Mouse (Mus musculus) midbrain, embryonic 10.5 days (tissue): ENCODE measurements at regions not wholly inside any gene's neighbourhood (a gene's known extent, or its start where the extent isn't known, plus 50 kb on each side); places are given as distances from the start of the nearest gene placed in this dataset.
"Not testable (repeated sequence)": the region's sequence is repeated elsewhere in the genome, so short reads cannot be mapped to it uniquely, and the experiment has no call there.

ENCODE experiments used
- DNase-seq: peaks from one replicate; pipeline ENCODE4 v3.0.0-alpha.2; 2017; ENCODE audit warnings: low spot score
- H3K27ac ChIP-seq: fragments of 300-500 bp; sonication (generic); replicated peaks from 2 replicates; pipeline ENCODE4 v1.5.1; 2016; ENCODE audit warnings: mild to moderate bottlenecking
- H3K27me3 ChIP-seq: fragments of 300-500 bp; sonication (generic); 2 replicates; pipeline ENCODE4 v1.6.1; 2016; ENCODE audit warnings: low read depth, mild to moderate bottlenecking; ENCODE audit not compliant: poor library complexity, severe bottlenecking
- H3K36me3 ChIP-seq: fragments of 300-500 bp; sonication (generic); 2 replicates; pipeline ENCODE4 v1.6.1; 2016; ENCODE audit warnings: mild to moderate bottlenecking, moderate library complexity
- H3K4me1 ChIP-seq: fragments of 300-500 bp; sonication (generic); 2 replicates; pipeline ENCODE4 v1.6.1; 2016
- H3K4me3 ChIP-seq: fragments of 300-500 bp; sonication (generic); 2 replicates; pipeline ENCODE4 v1.5.1; 2016; ENCODE audit warnings: mild to moderate bottlenecking, moderate library complexity
- H3K9me3 ChIP-seq: fragments of 300-500 bp; sonication (generic); replicated peaks from 2 replicates; pipeline ENCODE4 v1.6.1; 2016; ENCODE audit warnings: mild to moderate bottlenecking
- WGBS: fragments of 180-500 bp; shearing (Covaris S2); methylation state at CpG from one replicate; pipeline ENCODE4 v1.1.7; 2016; 5-methylcytosine and 5-hydroxymethylcytosine counted together

GRCm38 (mm10) chr12:15455744-15456143, 361.0 kb downstream of the Trib2 start:
- no peak overlapping the region for H3K27ac ChIP-seq
- WGBS, result 96% methylated on average over 2 of the region's 2 CpGs
- H3K36me3 ChIP-seq, result no peaks in the 10 kb centered on the region
- H3K4me3 ChIP-seq, result no peak overlapping the region
- no peaks in the 10 kb centered on the region for H3K4me1 ChIP-seq
- no peaks in the 10 kb centered on the region for H3K27me3 ChIP-seq
- no peak for DNase-seq
- no peaks in the 10 kb centered on the region for H3K9me3 ChIP-seq

DNA sequence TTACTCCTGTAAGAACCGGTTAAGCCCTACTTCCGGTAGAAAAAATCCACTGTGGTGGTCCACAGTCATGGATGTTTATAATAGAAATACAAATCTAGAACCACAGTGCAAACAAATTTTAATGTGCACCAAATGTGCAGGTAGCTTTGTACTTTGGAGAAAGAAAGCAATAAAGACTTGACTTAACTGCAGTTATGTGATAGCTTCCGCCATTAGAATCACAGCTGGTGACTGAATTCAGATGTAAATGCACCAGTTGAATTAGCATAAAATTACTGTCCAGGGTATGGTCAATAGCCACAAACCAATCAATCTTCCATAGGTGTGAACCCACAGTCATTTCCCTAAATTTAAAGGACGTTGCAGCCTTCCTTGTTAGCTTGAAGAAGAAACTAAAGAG, 367.2 kb downstream of the Trib2 start:
- Histone ChIP-seq H3K9me3 (no peaks in the 10 kb centered on the region), H3K36me3 (no peaks in the 10 kb centered on the region), H3K27me3 (no peaks in the 10 kb centered on the region), H3K4me1 (no peaks in the 10 kb centered on the region), H3K27ac (no peak overlapping the region), H3K4me3 (no peak overlapping the region)
- 88% methylated on average over 4 of the region's 4 CpGs for WGBS
- DNase-seq, result no peak

- H3K4me1 ChIP-seq, result no peaks in the 10 kb centered on the region
- 32% methylated on average over 4 of the region's 4 CpGs for WGBS
- no peak overlapping the region for H3K4me3 ChIP-seq
- H3K27me3 ChIP-seq, result no peaks in the 10 kb centered on the region
- H3K9me3 ChIP-seq, result no peaks in the 10 kb centered on the region
- no peak for DNase-seq
- H3K36me3 ChIP-seq, result no peaks in the 10 kb centered on the region
- H3K27ac ChIP-seq, result no peak overlapping the region
These were observed 400.4 kb downstream of the Trib2 start for GRCm38 (mm10) chr12:15416180-15416766.

DNA sequence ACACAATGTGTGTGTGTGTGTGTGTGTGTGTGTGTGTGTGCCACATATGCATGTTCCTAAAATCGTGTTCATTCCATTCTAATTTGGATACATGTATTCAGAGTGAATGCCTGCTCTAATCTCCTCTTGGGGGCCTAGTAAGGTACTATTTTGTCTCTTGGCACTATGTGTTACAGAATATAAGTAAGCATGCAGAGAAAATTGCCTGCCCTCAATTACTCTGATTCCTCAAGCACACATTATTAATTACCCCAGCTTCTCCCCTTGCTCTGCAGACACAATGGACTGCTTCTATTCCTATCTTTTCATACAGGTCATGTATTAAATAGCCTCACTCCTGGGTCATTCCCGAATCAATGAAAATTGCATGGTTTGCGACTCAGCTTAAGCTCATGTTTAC, 406.3 kb downstream of the Trib2 start:
- no peak overlapping the region for H3K4me3 ChIP-seq
- H3K27me3 ChIP-seq, result no peaks in the 10 kb centered on the region
- H3K9me3 ChIP-seq, result no peaks in the 10 kb centered on the region
- no peaks in the 10 kb centered on the region for H3K36me3 ChIP-seq
- H3K4me1 ChIP-seq, result 0 out of 2 replicates have a peak, but pooled peaks cover 3% of the 10 kb centered on the region
- no peak overlapping the region for H3K27ac ChIP-seq
- no peak for DNase-seq
- WGBS, result 72% methylated on average over 3 of the region's 3 CpGs

DNA sequence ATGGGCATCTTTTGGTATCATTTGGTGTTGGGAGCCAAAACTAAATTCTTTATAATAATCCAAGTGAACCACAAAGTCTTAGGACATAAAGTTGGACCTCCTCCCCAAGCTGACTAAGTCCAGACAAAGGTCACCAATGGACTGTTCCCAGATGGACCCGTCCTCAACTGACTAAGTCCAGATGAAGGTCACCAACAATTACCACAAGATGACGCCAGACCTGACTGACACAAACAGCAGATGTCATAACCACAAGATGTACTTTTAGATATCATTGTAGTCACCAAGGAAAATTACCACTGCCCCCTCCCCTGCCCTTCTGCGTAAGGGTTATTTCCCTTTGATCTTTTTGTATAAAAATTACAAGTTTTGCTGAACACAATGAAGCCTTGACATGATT, 409.1 kb downstream of the Trib2 start:
- H3K27ac ChIP-seq, H3K4me1 ChIP-seq, H3K36me3 ChIP-seq, H3K4me3 ChIP-seq, DNase-seq, H3K9me3 ChIP-seq, H3K27me3 ChIP-seq: not testable (repeated sequence)
- 84% methylated on average over 3 of the region's 3 CpGs for WGBS

- no peaks in the 10 kb centered on the region for H3K27me3 ChIP-seq
- DNase-seq, result no peak
- H3K27ac ChIP-seq, result no peak overlapping the region
- H3K9me3 ChIP-seq, result no peaks in the 10 kb centered on the region
- 90% methylated on average over 3 of the region's 3 CpGs for WGBS
- H3K36me3 ChIP-seq, result no peaks in the 10 kb centered on the region
- no peak overlapping the region for H3K4me3 ChIP-seq
- H3K4me1 ChIP-seq, result no peaks in the 10 kb centered on the region
These were observed 424.1 kb downstream of the Trib2 start for GRCm38 (mm10) chr12:15392641-15393040.

DNA sequence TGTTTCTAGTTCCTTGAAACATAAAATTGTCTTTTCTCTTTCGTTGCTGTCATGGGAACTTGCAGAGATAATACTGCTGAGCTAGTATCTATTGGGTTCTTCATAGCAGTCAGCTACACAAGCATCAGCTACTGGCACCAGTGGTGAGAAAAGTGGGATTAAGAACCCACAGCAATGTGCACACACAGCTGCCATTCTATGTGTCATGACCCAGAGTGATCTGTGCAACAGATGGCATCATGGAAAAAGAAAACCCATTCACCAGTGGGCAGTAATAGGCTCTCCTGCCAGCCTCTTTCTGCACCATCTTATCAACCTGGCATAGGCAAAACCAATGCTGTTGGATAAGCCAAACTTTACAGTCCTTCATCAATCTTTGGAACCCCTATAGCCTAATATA, 428.1 kb downstream of the Trib2 start:
- H3K36me3 ChIP-seq, result no peaks in the 10 kb centered on the region

GRCm38 (mm10) chr12:15357808-15358207, 458.9 kb downstream of the Trib2 start:
- WGBS, result 95% methylated on average over 1 of the region's 1 CpGs
- Histone ChIP-seq H3K27ac (no peak overlapping the region), H3K4me3 (no peak overlapping the region), H3K9me3 (no peaks in the 10 kb centered on the region), H3K27me3 (no peaks in the 10 kb centered on the region), H3K36me3 (no peaks in the 10 kb centered on the region), H3K4me1 (no peaks in the 10 kb centered on the region)
- no peak for DNase-seq

More for the DNA sequence above, 428.1 kb downstream of the Trib2 start:
- no peak overlapping the region for H3K4me3 ChIP-seq
- no peaks in the 10 kb centered on the region for H3K9me3 ChIP-seq
- H3K27ac ChIP-seq, result no peak overlapping the region
- 78% methylated on average over 1 of the region's 1 CpGs for WGBS
- H3K4me1 ChIP-seq, result no peaks in the 10 kb centered on the region
- no peak for DNase-seq
- H3K27me3 ChIP-seq, result no peaks in the 10 kb centered on the region

DNA sequence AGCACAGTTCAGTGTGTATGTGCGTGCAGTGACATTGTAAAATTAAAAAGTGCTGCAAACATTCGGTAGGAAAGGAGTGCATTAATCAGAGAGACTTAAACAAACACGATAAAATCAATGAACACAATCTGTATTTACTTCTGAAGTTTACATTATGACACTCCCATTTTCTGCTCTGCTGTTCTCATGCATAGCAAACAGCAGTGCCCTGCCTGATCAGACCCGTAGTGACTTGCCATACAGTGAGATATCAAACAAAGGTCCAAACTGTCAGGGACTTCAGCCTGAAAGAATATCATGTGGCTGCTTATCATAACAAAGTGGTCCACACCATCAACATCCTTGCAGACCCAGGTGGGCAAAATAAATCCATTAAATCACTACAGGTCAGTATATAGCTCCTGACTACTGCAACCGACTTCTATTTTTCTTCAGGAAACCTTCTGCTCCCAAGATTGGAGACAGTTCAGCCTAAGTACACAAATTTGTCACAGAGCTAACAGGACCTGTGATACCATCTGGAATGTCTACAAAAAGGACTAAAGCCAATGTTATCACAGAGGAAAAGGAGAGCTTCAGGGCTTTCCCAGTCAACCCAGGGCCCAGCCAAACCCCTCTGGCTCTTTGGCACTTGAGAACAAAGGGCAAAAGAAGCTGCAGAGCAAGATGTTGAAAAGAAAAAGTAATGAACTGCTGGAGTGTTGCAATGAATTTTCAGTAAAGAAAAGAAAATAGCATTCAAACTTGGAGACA, 495.8 kb downstream of the Trib2 start:
- DNase-seq, result no peak
- Histone ChIP-seq H3K9me3 (no peaks in the 10 kb centered on the region), H3K4me3 (no peak overlapping the region), H3K27me3 (no peaks in the 10 kb centered on the region), H3K27ac (no peak overlapping the region), H3K36me3 (no peaks in the 10 kb centered on the region), H3K4me1 (no peaks in the 10 kb centered on the region)
- WGBS, result 86% methylated on average over 5 of the region's 5 CpGs

DNA sequence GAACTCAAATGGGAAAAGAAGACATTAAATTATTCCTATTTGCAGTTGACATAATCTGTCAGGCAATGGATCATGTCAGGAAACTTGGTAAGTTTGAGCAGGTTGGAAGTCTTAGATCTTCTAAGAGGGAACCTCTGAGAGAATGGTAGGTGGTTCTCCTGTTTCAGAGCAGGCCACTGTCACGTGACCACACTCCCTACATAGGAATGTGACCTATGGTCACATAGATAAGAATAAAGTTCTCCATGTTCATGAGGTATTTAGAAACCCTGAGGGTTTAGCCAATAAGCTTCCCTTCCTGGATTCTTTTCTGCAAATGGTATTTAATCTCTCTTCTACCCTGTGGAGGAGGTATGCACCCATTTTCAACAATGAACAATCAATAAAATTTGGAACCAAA, 497.1 kb downstream of the Trib2 start:
- Histone ChIP-seq H3K36me3 (no peaks in the 10 kb centered on the region), H3K27ac (no peak overlapping the region), H3K4me3 (no peak overlapping the region), H3K4me1 (no peaks in the 10 kb centered on the region), H3K27me3 (no peaks in the 10 kb centered on the region), H3K9me3 (no peaks in the 10 kb centered on the region)
- 83% methylated on average over 1 of the region's 1 CpGs for WGBS
- DNase-seq, result no peak

- Histone ChIP-seq H3K27ac (no peak overlapping the region), H3K9me3 (no peaks in the 10 kb centered on the region), H3K36me3 (no peaks in the 10 kb centered on the region), H3K4me1 (no peaks in the 10 kb centered on the region), H3K4me3 (no peak overlapping the region), H3K27me3 (no peaks in the 10 kb centered on the region)
- DNase-seq, result no peak
- 91% methylated on average over 2 of the region's 2 CpGs for WGBS
These were observed 521.8 kb downstream of the Trib2 start for GRCm38 (mm10) chr12:15294898-15295297.

GRCm38 (mm10) chr12:15262165-15262564, 554.6 kb downstream of the Trib2 start:
- Histone ChIP-seq H3K36me3 (no peaks in the 10 kb centered on the region), H3K27me3 (no peaks in the 10 kb centered on the region), H3K27ac (no peak overlapping the region), H3K4me3 (no peak overlapping the region), H3K4me1 (peaks cover 5% of the 10 kb centered on the region; the same call in 1 of the 2 replicates), H3K9me3 (no peaks in the 10 kb centered on the region)
- WGBS, result 95% methylated on average over 1 of the region's 1 CpGs
- no peak for DNase-seq

GRCm38 (mm10) chr12:15261604-15262003, 555.1 kb downstream of the Trib2 start:
- Histone ChIP-seq H3K4me1 (peaks cover 5% of the 10 kb centered on the region; the same call in 1 of the 2 replicates), H3K4me3 (no peak overlapping the region), H3K27me3 (no peaks in the 10 kb centered on the region), H3K9me3 (no peaks in the 10 kb centered on the region), H3K27ac (no peak overlapping the region), H3K36me3 (no peaks in the 10 kb centered on the region)
- no peak for DNase-seq
- WGBS, result 90% methylated on average over 1 of the region's 1 CpGs
